Mouse (Mus musculus) forebrain, embryonic 11.5 days (tissue): ENCODE measurements around the gene Galnt15. TPM values are rescaled to one million over a fixed set of nuclear protein-coding genes. Genes with fewer than 3 reads are reported as not detected.

Experiments
- ATAC-seq: fragments of 200-750 bp; cut with Nextera tagmentation; replicated peaks from 2 replicates; pipeline ENCODE4 v1.8.0; 2017; ENCODE audit warnings: moderate TSS enrichment; ENCODE audit not compliant: low FRiP score
- DNase-seq: peaks from one replicate; pipeline ENCODE4 v3.0.0-alpha.2; 2017; ENCODE audit warnings: low spot score
- H3K27ac ChIP-seq: fragments of 300-500 bp; sonication (generic); 2 replicates; pipeline ENCODE4 v1.5.1; 2014; ENCODE audit warnings: low read depth, low read length
- H3K27me3 ChIP-seq: fragments of 300-500 bp; sonication (generic); 2 replicates; pipeline ENCODE4 v1.6.1; 2014; ENCODE audit warnings: mild to moderate bottlenecking, low read length, mixed read lengths; ENCODE audit not compliant: control insufficient read depth, insufficient read depth
- H3K36me3 ChIP-seq: fragments of 300-500 bp; sonication (generic); 2 replicates; pipeline ENCODE4 v1.6.1; 2014; ENCODE audit warnings: mild to moderate bottlenecking, low read length, moderate library complexity, mixed read lengths; ENCODE audit not compliant: control insufficient read depth, insufficient read depth
- H3K4me1 ChIP-seq: fragments of 300-500 bp; sonication (generic); replicated peaks from 2 replicates; pipeline ENCODE4 v1.6.1; 2014; ENCODE audit warnings: low read length, mixed read lengths; ENCODE audit not compliant: control insufficient read depth, insufficient read depth
- H3K4me2 ChIP-seq: fragments of 300-500 bp; sonication (generic); 2 replicates; pipeline ENCODE4 v1.6.1; 2014; ENCODE audit warnings: low read depth, mild to moderate bottlenecking, low read length, moderate library complexity, mixed read lengths; ENCODE audit not compliant: severe bottlenecking
- H3K4me3 ChIP-seq: fragments of 300-500 bp; sonication (generic); 2 replicates; pipeline ENCODE4 v1.5.1; 2014; ENCODE audit warnings: low read depth, low read length
- H3K9ac ChIP-seq: fragments of 300-500 bp; sonication (generic); 2 replicates; pipeline ENCODE4 v1.6.1; 2014; ENCODE audit warnings: low read length
- H3K9me3 ChIP-seq: fragments of 300-500 bp; sonication (generic); 2 replicates; pipeline ENCODE4 v1.6.1; 2016; ENCODE audit warnings: low read length, mixed read lengths; ENCODE audit not compliant: control insufficient read depth
- WGBS: fragments of 180-500 bp; shearing (Covaris S2); extraction: QIAGEN DNeasy Blood & Tissue Kit; methylation state at CpG from one replicate; pipeline ENCODE4 v1.1.7; 2014; 5-methylcytosine and 5-hydroxymethylcytosine counted together
- polyA plus RNA-seq: library from polyadenylated mRNA; unstranded; fragments of >200 nt; fragmentation: Nextera tagmentation; extraction: Ambion mirVana; gene quantifications from 2 replicates; pipeline ENCODE4 v1.2.1, GENCODE M21; 2014

The Galnt15 gene
- polyA plus RNA-seq, 1 experiment from 2014 or later = 0.05 TPM

DNA sequence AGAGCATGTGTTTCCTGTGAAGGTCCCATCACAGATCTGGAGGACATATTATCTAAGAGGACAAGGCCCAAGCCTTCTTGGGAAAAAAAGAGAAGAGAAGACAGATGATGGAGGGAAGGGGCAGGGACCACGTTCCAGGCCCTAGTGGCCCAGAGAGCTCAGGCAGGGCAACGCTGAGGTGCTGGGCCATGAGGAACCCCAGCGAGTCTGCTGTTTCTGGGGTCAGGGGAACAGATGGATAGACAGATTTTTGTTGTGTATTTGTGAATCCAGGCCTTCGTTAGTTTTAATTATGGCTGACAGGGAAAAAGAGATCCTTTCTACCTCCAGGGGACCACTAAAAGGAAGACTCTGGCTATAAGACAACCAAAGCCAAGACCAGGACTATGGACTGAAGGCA is 4.9 kb upstream of the Galnt15 start:
- DNase-seq (no peak), ATAC-seq (no peak)
- Histone ChIP-seq H3K36me3 (no peaks in the 10 kb centered on the region), H3K9me3 (no peaks in the 10 kb centered on the region), H3K4me3 (no peak overlapping the region), H3K9ac (no peak overlapping the region), H3K27ac (no peak overlapping the region), H3K4me2 (no peak overlapping the region), H3K27me3 (no peaks in the 10 kb centered on the region), H3K4me1 (no peaks in the 10 kb centered on the region)
- WGBS = 87% methylated on average over 4 of the region's 4 CpGs

- H3K4me3 ChIP-seq = no peak overlapping the region
Measured at GRCm38 (mm10) chr14:32027218-32027617, 1.6 kb upstream of the Galnt15 start.

GRCm38 (mm10) chr14:32029411-32029992 is 713 bp downstream of the Galnt15 start:
- H3K36me3 ChIP-seq = no peaks in the 10 kb centered on the region
- H3K4me2 ChIP-seq = no peak overlapping the region
- no peak for DNase-seq
- H3K9ac ChIP-seq = no peak overlapping the region
- no peaks in the 10 kb centered on the region for H3K27me3 ChIP-seq
- 80% methylated on average over 14 of the region's 14 CpGs for WGBS
- no peak overlapping the region for H3K4me3 ChIP-seq
- H3K9me3 ChIP-seq = no peaks in the 10 kb centered on the region
- no peaks in the 10 kb centered on the region for H3K4me1 ChIP-seq
- H3K27ac ChIP-seq = no peak overlapping the region
- no peak for ATAC-seq

More at GRCm38 (mm10) chr14:32027218-32027617, 1.6 kb upstream of the Galnt15 start:
- H3K36me3 ChIP-seq = no peaks in the 10 kb centered on the region
- no peaks in the 10 kb centered on the region for H3K4me1 ChIP-seq
- no peaks in the 10 kb centered on the region for H3K27me3 ChIP-seq
- no peak overlapping the region for H3K9ac ChIP-seq
- no peak overlapping the region for H3K27ac ChIP-seq
- H3K9me3 ChIP-seq = no peaks in the 10 kb centered on the region
- 63% methylated on average over 7 of the region's 7 CpGs for WGBS
- no peak for DNase-seq
- H3K4me2 ChIP-seq = no peak overlapping the region
- no peak for ATAC-seq

DNA sequence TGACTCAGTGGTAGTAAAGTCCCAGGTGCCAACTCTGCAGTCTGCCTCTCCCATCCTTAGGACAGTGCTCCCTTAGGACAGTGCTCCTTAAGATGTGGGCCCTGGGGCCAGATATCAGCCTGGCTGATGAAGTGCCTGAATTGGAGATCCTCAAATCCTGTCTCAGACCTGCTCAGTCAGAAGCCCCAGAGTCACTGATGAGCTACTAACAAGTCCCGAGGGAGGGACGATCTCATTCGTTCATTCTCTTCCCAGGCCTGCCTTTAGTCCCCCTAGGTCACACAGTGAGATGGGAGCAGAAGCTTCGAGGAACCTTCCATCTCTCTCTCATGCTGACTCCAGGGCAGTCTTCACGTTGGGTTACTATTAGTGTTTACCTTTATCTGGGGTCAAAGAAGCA is 1.3 kb downstream of the Galnt15 start:
- ATAC-seq (no peak), DNase-seq (no peak)
- WGBS = 70% methylated on average over 5 of the region's 5 CpGs
- no peak overlapping the region for H3K9ac ChIP-seq
- no peaks in the 10 kb centered on the region for H3K4me1 ChIP-seq
- H3K36me3 ChIP-seq = no peaks in the 10 kb centered on the region
- H3K4me3 ChIP-seq = no peak overlapping the region
- H3K27ac ChIP-seq = no peak overlapping the region
- no peaks in the 10 kb centered on the region for H3K9me3 ChIP-seq
- no peaks in the 10 kb centered on the region for H3K27me3 ChIP-seq
- no peak overlapping the region for H3K4me2 ChIP-seq

GRCm38 (mm10) chr14:32032522-32032921 is 3.7 kb downstream of the Galnt15 start:
- no peak overlapping the region for H3K4me3 ChIP-seq
- 0 out of 2 replicates have a peak, but pooled peaks have one; percentile 39 for ATAC-seq
- no peak overlapping the region for H3K27ac ChIP-seq
- H3K36me3 ChIP-seq = no peaks in the 10 kb centered on the region
- no peaks in the 10 kb centered on the region for H3K27me3 ChIP-seq
- H3K9ac ChIP-seq = no peak overlapping the region
- WGBS = 10% methylated on average over 4 of the region's 4 CpGs
- no peaks in the 10 kb centered on the region for H3K4me1 ChIP-seq
- H3K4me2 ChIP-seq = no peak overlapping the region
- peak; percentile 76 for DNase-seq
- H3K9me3 ChIP-seq = no peaks in the 10 kb centered on the region

- H3K9me3 ChIP-seq = no peaks in the 10 kb centered on the region
- H3K27ac ChIP-seq = no peak overlapping the region
- H3K4me2 ChIP-seq = no peak overlapping the region
- no peaks in the 10 kb centered on the region for H3K36me3 ChIP-seq
- ATAC-seq (no peak), DNase-seq (no peak)
- WGBS = 81% methylated on average over 5 of the region's 5 CpGs
- H3K27me3 ChIP-seq = no peaks in the 10 kb centered on the region
- no peaks in the 10 kb centered on the region for H3K4me1 ChIP-seq
- no peak overlapping the region for H3K4me3 ChIP-seq
- no peak overlapping the region for H3K9ac ChIP-seq
Measured at GRCm38 (mm10) chr14:32036482-32036881, 7.7 kb downstream of the Galnt15 start.

DNA sequence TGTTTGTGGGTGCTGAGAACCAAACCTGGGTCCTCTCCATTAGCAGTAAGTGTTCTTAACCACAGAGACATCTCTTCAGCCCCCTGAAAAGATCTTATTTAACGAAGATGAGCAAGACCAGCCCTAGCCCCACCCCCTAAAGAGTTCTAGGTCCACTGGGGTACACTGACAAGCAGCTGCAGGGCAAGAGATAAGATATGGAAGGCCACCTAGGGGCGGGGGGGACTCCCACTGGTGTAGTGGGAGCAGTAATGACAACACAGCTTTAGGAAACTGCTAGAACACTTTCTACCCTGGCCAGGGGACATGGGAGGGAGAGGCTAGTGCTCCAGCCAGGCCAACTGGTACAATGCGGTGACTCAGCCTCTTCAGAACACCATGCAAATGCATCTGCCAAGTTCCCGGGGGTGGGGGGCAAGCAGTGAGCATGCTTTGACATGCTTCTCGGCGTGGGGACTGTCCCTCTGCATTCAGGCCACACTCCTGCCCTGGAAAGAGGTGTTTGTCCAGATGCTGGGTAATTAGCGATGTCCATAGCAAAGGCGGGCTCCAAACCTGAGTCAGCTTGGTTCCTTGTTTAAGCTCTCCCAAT is 9.0 kb downstream of the Galnt15 start:
- no peaks in the 10 kb centered on the region for H3K27me3 ChIP-seq
- no peaks in the 10 kb centered on the region for H3K9me3 ChIP-seq
- no peaks in the 10 kb centered on the region for H3K36me3 ChIP-seq
- H3K9ac ChIP-seq = no peak overlapping the region
- H3K4me1 ChIP-seq = no peaks in the 10 kb centered on the region
- no peak overlapping the region for H3K27ac ChIP-seq
- DNase-seq (no peak), ATAC-seq (no peak)
- no peak overlapping the region for H3K4me3 ChIP-seq
- WGBS = 85% methylated on average over 8 of the region's 8 CpGs
- no peak overlapping the region for H3K4me2 ChIP-seq

- no peak overlapping the region for H3K4me2 ChIP-seq
- H3K36me3 ChIP-seq = no peaks in the 10 kb centered on the region
- 77% methylated on average over 5 of the region's 5 CpGs for WGBS
- H3K9ac ChIP-seq = no peak overlapping the region
- no peak overlapping the region for H3K4me3 ChIP-seq
- H3K4me1 ChIP-seq = no peaks in the 10 kb centered on the region
- no peaks in the 10 kb centered on the region for H3K9me3 ChIP-seq
- H3K27me3 ChIP-seq = no peaks in the 10 kb centered on the region
- no peak overlapping the region for H3K27ac ChIP-seq
- no peak for ATAC-seq
- DNase-seq = no peak
Measured at GRCm38 (mm10) chr14:32042108-32042507, 13.3 kb downstream of the Galnt15 start.

- no peak overlapping the region for H3K27ac ChIP-seq
- H3K9ac ChIP-seq = no peak overlapping the region
- WGBS = 81% methylated on average over 8 of the region's 8 CpGs
Measured at GRCm38 (mm10) chr14:32046357-32046756, 17.6 kb downstream of the Galnt15 start.

More at GRCm38 (mm10) chr14:32046357-32046756, 17.6 kb downstream of the Galnt15 start:
- Histone ChIP-seq H3K4me3 (no peak overlapping the region), H3K9me3 (no peaks in the 10 kb centered on the region), H3K27me3 (no peaks in the 10 kb centered on the region), H3K36me3 (no peaks in the 10 kb centered on the region), H3K4me2 (no peak overlapping the region), H3K4me1 (no peaks in the 10 kb centered on the region)
- no peak for ATAC-seq
- no peak for DNase-seq
